Mouse (Mus musculus): ENCODE measurements around the gene Sec24c. TPM values are rescaled to one million over a fixed set of nuclear protein-coding genes. Genes with fewer than 3 reads are reported as not detected.
"Not testable (repeated sequence)": the region's sequence is repeated elsewhere in the genome, so short reads cannot be mapped to it uniquely, and the experiment has no call there.

Gene Sec24c
- total RNA-seq (2021), result 100 to 1,000 TPM in 1 of 2 experiments, 10 to 100 TPM in 1; 98.2 to 106 TPM
- 133 and 146 TPM in 2 replicates for polyA plus RNA-seq (2012; rRNA removed)
- long read RNA-seq, full-length matches to known transcripts, result 3 of 43 reads
- long read RNA-seq, partial matches to known transcripts, result 25 of 43 reads
- long read RNA-seq, other reads (novel, unspliced or antisense), result 15 of 43 reads

GRCm38 (mm10) chr14:20674064-20674833 is at the start of gene Sec24c:
Gene Sec24c (plus strand): TSS chr14:20674308.
- peak within 1 kb of the TSS; percentile 96 for H3K27ac ChIP-seq
- H3K4me3 ChIP-seq, result peak within 1 kb of the TSS; percentile 95
- WGBS, result under 1% methylated on average over 43 of the region's 43 CpGs
- TF ChIP-seq POLR2A (IDR thresholded peaks at IDR 0.05; ENCODE audit: insufficient read depth, low read depth, low read length) (peak; percentile 92), EP300 (IDR thresholded peaks at IDR 0.05; ENCODE audit: insufficient read depth, low read depth, low read length) (peak; percentile 66; the same call in 1 of the 2 replicates), CTCF (IDR thresholded peaks at IDR 0.05) (no peak)
- H3K79me2 ChIP-seq (replicated peaks; ENCODE audit: control insufficient read depth, insufficient read depth, low read length), result peaks cover 5% of the 10 kb centered on the region
- intact Hi-C loops (cut with DNase I), result loop anchor here (2.0 kb wide), 2 partner anchors 21 to 29 kb away; partner anchors contain the start of genes Chchd1 and Fut11
- H3K4me1 ChIP-seq (ENCODE audit: control insufficient read depth, insufficient read depth, low read length), result peaks cover 8% of the 10 kb centered on the region
- peak within 1 kb of the TSS; percentile 76 for H3K9ac ChIP-seq (ENCODE audit: low read depth, low read length)
- H3K27me3 ChIP-seq (ENCODE audit: control insufficient read depth, insufficient read depth, low read length), result no peaks in the 10 kb centered on the region
- peaks cover 19% of the 10 kb centered on the region for H3K36me3 ChIP-seq (ENCODE audit: control insufficient read depth, insufficient read depth, low read length)
- DNase-seq, result peak; percentile 96 to 99

GRCm38 (mm10) chr14:20626447-20626846 is 47.7 kb upstream of the Sec24c start:
- 48% methylated on average over 2 of the region's 2 CpGs for WGBS
- no peak overlapping the region for H3K27ac ChIP-seq
- H3K79me2 ChIP-seq (replicated peaks; ENCODE audit: control insufficient read depth, insufficient read depth, low read length), result no peaks in the 10 kb centered on the region
- TF ChIP-seq CTCF (IDR thresholded peaks at IDR 0.05), result no peak
- TF ChIP-seq POLR2A (IDR thresholded peaks at IDR 0.05; ENCODE audit: insufficient read depth, low read depth, low read length), result no peak
- no peak for TF ChIP-seq EP300 (IDR thresholded peaks at IDR 0.05; ENCODE audit: insufficient read depth, low read depth, low read length)
- H3K27me3 ChIP-seq (ENCODE audit: control insufficient read depth, insufficient read depth, low read length), result no peaks in the 10 kb centered on the region
- H3K4me3 ChIP-seq, result no peak overlapping the region
- H3K36me3 ChIP-seq (ENCODE audit: control insufficient read depth, insufficient read depth, low read length), result no peaks in the 10 kb centered on the region
- H3K4me1 ChIP-seq (ENCODE audit: control insufficient read depth, insufficient read depth, low read length), result peaks cover 1% of the 10 kb centered on the region; the same call in 1 of the 2 replicates
- no peak overlapping the region for H3K9ac ChIP-seq (ENCODE audit: low read depth, low read length)
- intact Hi-C loops (cut with DNase I), result no loop called here
- no peak for DNase-seq

DNA sequence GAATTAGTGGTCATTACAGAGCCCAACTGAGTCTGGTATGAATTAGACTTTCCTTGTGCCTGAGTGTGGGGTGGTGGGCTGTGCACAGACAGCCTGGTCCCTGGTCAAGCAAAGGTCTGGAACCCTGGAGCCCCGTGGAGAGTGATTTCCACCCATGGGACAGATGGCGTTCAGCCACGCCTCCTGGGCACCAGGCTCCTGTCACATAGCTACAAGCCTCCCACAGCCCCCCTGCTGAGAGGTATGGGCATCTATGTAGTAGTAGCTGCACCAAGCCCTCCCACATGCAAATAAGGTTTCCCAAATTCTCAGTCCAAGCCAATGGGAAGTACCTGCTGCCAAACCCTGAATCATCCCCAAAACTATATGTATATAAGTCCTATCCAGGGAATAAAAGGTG is 47.1 kb upstream of the Sec24c start:
- no peaks in the 10 kb centered on the region for H3K36me3 ChIP-seq (ENCODE audit: control insufficient read depth, insufficient read depth, low read length)
- no peak overlapping the region for H3K27ac ChIP-seq
- no peak overlapping the region for H3K4me3 ChIP-seq
- no peak overlapping the region for H3K9ac ChIP-seq (ENCODE audit: low read depth, low read length)
- WGBS, result 81% methylated on average over 3 of the region's 3 CpGs
- no peak for DNase-seq
- TF ChIP-seq CTCF (IDR thresholded peaks at IDR 0.05) (no peak), POLR2A (IDR thresholded peaks at IDR 0.05; ENCODE audit: insufficient read depth, low read depth, low read length) (no peak), EP300 (IDR thresholded peaks at IDR 0.05; ENCODE audit: insufficient read depth, low read depth, low read length) (no peak)
- H3K79me2 ChIP-seq (replicated peaks; ENCODE audit: control insufficient read depth, insufficient read depth, low read length), result no peaks in the 10 kb centered on the region
- H3K27me3 ChIP-seq (ENCODE audit: control insufficient read depth, insufficient read depth, low read length), result no peaks in the 10 kb centered on the region
- peaks cover 1% of the 10 kb centered on the region; the same call in 1 of the 2 replicates for H3K4me1 ChIP-seq (ENCODE audit: control insufficient read depth, insufficient read depth, low read length)
- intact Hi-C loops (cut with DNase I), result no loop called here

DNA sequence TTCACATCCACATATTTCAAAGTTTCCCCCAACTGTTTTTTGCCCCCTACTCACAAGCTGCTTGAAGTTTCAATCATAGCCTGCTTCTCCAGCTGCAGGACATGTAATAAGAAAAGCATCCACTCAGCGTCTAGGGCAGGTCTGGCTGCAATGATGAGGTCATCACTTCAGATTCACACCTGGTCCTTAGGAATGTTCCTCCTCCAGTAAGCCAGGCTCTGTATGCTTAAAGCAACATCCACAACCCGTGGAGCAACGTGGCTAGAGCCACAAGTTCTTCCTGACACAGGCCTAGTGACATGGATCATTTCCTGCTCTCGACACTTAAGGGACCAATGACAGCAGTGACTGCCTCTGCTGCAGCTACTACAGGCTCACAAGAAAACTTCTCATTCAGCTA is 42.9 kb upstream of the Sec24c start:
- Histone ChIP-seq H3K36me3 (ENCODE audit: control insufficient read depth, insufficient read depth, low read length) (no peaks in the 10 kb centered on the region), H3K4me3 (no peak overlapping the region), H3K4me1 (ENCODE audit: control insufficient read depth, insufficient read depth, low read length) (no peaks in the 10 kb centered on the region), H3K27ac (no peak overlapping the region), H3K27me3 (ENCODE audit: control insufficient read depth, insufficient read depth, low read length) (no peaks in the 10 kb centered on the region), H3K79me2 (replicated peaks; ENCODE audit: control insufficient read depth, insufficient read depth, low read length) (no peaks in the 10 kb centered on the region), H3K9ac (ENCODE audit: low read depth, low read length) (no peak overlapping the region)
- DNase-seq, result no peak
- TF ChIP-seq EP300 (IDR thresholded peaks at IDR 0.05; ENCODE audit: insufficient read depth, low read depth, low read length) (no peak), CTCF (IDR thresholded peaks at IDR 0.05) (no peak), POLR2A (IDR thresholded peaks at IDR 0.05; ENCODE audit: insufficient read depth, low read depth, low read length) (no peak)
- 28% methylated on average over 4 of the region's 4 CpGs for WGBS
- intact Hi-C loops (cut with DNase I), result no loop called here

- no peaks in the 10 kb centered on the region for H3K36me3 ChIP-seq (ENCODE audit: control insufficient read depth, insufficient read depth, low read length)
- intact Hi-C loops (cut with DNase I), result no loop called here
- DNase-seq, result no peak
- H3K79me2 ChIP-seq (replicated peaks; ENCODE audit: control insufficient read depth, insufficient read depth, low read length), result no peaks in the 10 kb centered on the region
- WGBS, result 77% methylated on average over 2 of the region's 2 CpGs
- H3K4me3 ChIP-seq, result no peak overlapping the region
- TF ChIP-seq EP300 (IDR thresholded peaks at IDR 0.05; ENCODE audit: insufficient read depth, low read depth, low read length) (no peak), CTCF (IDR thresholded peaks at IDR 0.05) (no peak), POLR2A (IDR thresholded peaks at IDR 0.05; ENCODE audit: insufficient read depth, low read depth, low read length) (no peak)
- no peaks in the 10 kb centered on the region; the same call in 1 of the 2 replicates for H3K4me1 ChIP-seq (ENCODE audit: control insufficient read depth, insufficient read depth, low read length)
- H3K27me3 ChIP-seq (ENCODE audit: control insufficient read depth, insufficient read depth, low read length), result no peaks in the 10 kb centered on the region
- no peak overlapping the region for H3K27ac ChIP-seq
- no peak overlapping the region for H3K9ac ChIP-seq (ENCODE audit: low read depth, low read length)
These were observed 38.6 kb upstream of the Sec24c start for GRCm38 (mm10) chr14:20635546-20635945.

- H3K27me3 ChIP-seq (ENCODE audit: control insufficient read depth, insufficient read depth, low read length); H3K4me1 ChIP-seq (ENCODE audit: control insufficient read depth, insufficient read depth, low read length); H3K27ac ChIP-seq; H3K9ac ChIP-seq (ENCODE audit: low read depth, low read length); H3K36me3 ChIP-seq (ENCODE audit: control insufficient read depth, insufficient read depth, low read length); DNase-seq; H3K79me2 ChIP-seq (replicated peaks; ENCODE audit: control insufficient read depth, insufficient read depth, low read length); intact Hi-C loops (cut with DNase I); H3K4me3 ChIP-seq: not testable (repeated sequence)
- WGBS, result 93% methylated on average over 3 of the region's 3 CpGs
These were observed 37.1 kb upstream of the Sec24c start for GRCm38 (mm10) chr14:20636968-20637367.
